In the genomic region with DNA sequence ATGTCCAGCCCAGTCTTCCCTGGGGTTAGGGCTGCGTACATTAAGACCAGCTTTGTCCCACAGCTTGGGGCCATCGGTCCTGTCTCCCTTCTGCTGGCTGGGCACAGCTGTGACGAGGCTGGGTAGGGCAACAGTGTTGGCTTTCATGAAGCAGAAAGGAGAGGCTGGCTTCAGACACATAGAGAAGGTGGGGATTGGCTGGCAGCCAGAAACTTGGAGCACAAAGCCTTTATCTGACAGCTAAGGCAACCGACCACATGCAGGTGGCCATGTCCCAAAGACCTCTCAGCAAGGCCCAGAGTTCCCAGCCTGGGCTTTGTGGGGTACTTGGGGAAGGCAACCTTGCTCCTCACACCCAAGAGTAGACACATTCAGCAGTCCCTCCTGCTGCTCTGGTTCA, we compare ENCODE assay signal across 9 mouse cellular contexts. TPM values are rescaled to one million over a fixed set of nuclear protein-coding genes. Genes with fewer than 3 reads are reported as not detected.
A peak's percentile ranks its signal among the peaks of the same experiment; 100 is the strongest.
DNase-seq lines count a peak whose midpoint lies in the region; ATAC-seq and TF ChIP-seq lines count a peak whose summit lies in the region.
"Had no signal": no experiment of that assay in that cellular context is flagged by ENCODE, and none has a peak within 500 bp of the region (broad histone marks: within the 10 kb centered on the region; RNA-seq: fewer than 3 reads in every experiment).

No protein-coding gene starts in this region.

- H3K4me3 ChIP-seq in heart, postnatal 0 days (ENCODE audit: low read depth, low read length) = no peak overlapping the region

- no peaks in the 10 kb centered on the region for H3K9me3 ChIP-seq in heart, postnatal 0 days (replicated peaks; ENCODE audit: control insufficient read depth, low read length)

- peaks cover 70% of the 10 kb centered on the region for H3K36me3 ChIP-seq in heart, postnatal 0 days (replicated peaks; ENCODE audit: control insufficient read depth, insufficient read depth, low read length)

- H3K27me3 ChIP-seq in heart, postnatal 0 days (ENCODE audit: control insufficient read depth, insufficient read depth, low read length) = no peaks in the 10 kb centered on the region
- H3K27me3 ChIP-seq: Patski had no signal

- H3K9ac ChIP-seq in heart, postnatal 0 days (replicated peaks; ENCODE audit: low read depth, low read length) = 0 out of 2 replicates have a peak overlapping the region, but pooled peaks have one; percentile 17

- no peak for DNase-seq in frontal cortex, postnatal 25 days (ENCODE audit: low spot score in 2 of 2)
- DNase-seq in spleen, postnatal 4 days (ENCODE audit: low spot score in 2 of 2) = peak; percentile 64 to 80
- no peak for DNase-seq in spleen, adult 12 weeks (ENCODE audit: low spot score)
- peak; percentile 46 for DNase-seq in heart, postnatal 0 days (ENCODE audit: low spot score)
- peak; percentile 65 for DNase-seq in right cerebral cortex, postnatal 14 days

- no peak overlapping the region for H3K4me2 ChIP-seq in heart, postnatal 0 days (ENCODE audit: low read depth, low read length)

- H3K4me1 ChIP-seq in heart, postnatal 0 days (ENCODE audit: control insufficient read depth, insufficient read depth) = 0 out of 2 replicates have a peak, but pooled peaks cover 5% of the 10 kb centered on the region

- no peak for TF ChIP-seq EP300 in heart, postnatal 0 days (IDR thresholded peaks at IDR 0.05; ENCODE audit: low read depth)

- WGBS in heart, postnatal 0 days = 43% methylated on average over 4 of the region's 4 CpGs

- TF ChIP-seq CTCF in heart, postnatal 0 days (IDR thresholded peaks at IDR 0.05; ENCODE audit: low read depth) = no peak

- H3K27ac ChIP-seq in heart, postnatal 0 days (ENCODE audit: low read depth) = peak overlapping the region; percentile 3; the same call in 1 of the 2 replicates

- peak; percentile 35 for ATAC-seq in frontal cortex, adult (ENCODE audit: low TSS enrichment)
- ATAC-seq in heart, postnatal 0 days (ENCODE audit: insufficient read depth, low read depth) = peak; percentile 67
- ATAC-seq in CD4-positive, CD25-positive, alpha-beta regulatory T cell, adult 4 months = no peak
- ATAC-seq in granulocyte monocyte progenitor cell, adult 5-6 weeks (replicated peaks; ENCODE audit: poor library complexity, severe bottlenecking) = no peak
- ATAC-seq: Patski had no signal

RNA-seq across cellular contexts. Expression of gene Cnp, which starts 7.1 kb away (rescaled TPM):
- total RNA-seq in heart, postnatal 0 days (2014; rRNA removed; ENCODE audit: low replicate concordance) = 10.8 and 28.3 TPM in 2 replicates
- polyA plus RNA-seq in heart, postnatal 0 days (2015; fragmentation: Nextera tagmentation; extraction: Ambion mirVana) = 11.5 and 12.4 TPM in 2 replicates
- 100 to 1,000 TPM; 185 to 348 TPM for polyA plus RNA-seq in CD4-positive, CD25-positive, alpha-beta regulatory T cell, adult 4 months (2017; shearing (Covaris generic))
- total RNA-seq in granulocyte monocyte progenitor cell, adult 5-6 weeks (2014; fragmentation: Nextera tagmentation) = 27.9 and 31.0 TPM in 2 replicates
- 16.2 and 20.9 TPM in 2 replicates for total RNA-seq in granulocyte monocyte progenitor cell, adult 5-6 weeks (2017)

RNA-seq across cellular contexts. Expression of gene Ttc25, which starts 36.3 kb away (rescaled TPM):
- total RNA-seq in heart, postnatal 0 days (2014; rRNA removed; ENCODE audit: low replicate concordance) = 0.23 and 0.39 TPM in 2 replicates
- polyA plus RNA-seq in heart, postnatal 0 days (2015; fragmentation: Nextera tagmentation; extraction: Ambion mirVana) = 0.37 TPM in 2 replicates
- polyA plus RNA-seq in CD4-positive, CD25-positive, alpha-beta regulatory T cell, adult 4 months (2017; shearing (Covaris generic)) = under 1 TPM in 1 of 2 experiments, not detected in 1; 0.24 TPM
- total RNA-seq in granulocyte monocyte progenitor cell, adult 5-6 weeks (2014; fragmentation: Nextera tagmentation) = 3.7 TPM in 1 of 2 replicates, not detected in the other
- 0.31 TPM in 1 of 2 replicates, not detected in the other for total RNA-seq in granulocyte monocyte progenitor cell, adult 5-6 weeks (2017)

RNA-seq across cellular contexts. Expression of gene Nkiras2, which starts 37.3 kb away (rescaled TPM):
- 113 and 134 TPM in 2 replicates for total RNA-seq in heart, postnatal 0 days (2014; rRNA removed; ENCODE audit: low replicate concordance)
- polyA plus RNA-seq in heart, postnatal 0 days (2015; fragmentation: Nextera tagmentation; extraction: Ambion mirVana) = 77.4 and 79.7 TPM in 2 replicates
- 10 to 100 TPM; 27.1 to 30.3 TPM for polyA plus RNA-seq in CD4-positive, CD25-positive, alpha-beta regulatory T cell, adult 4 months (2017; shearing (Covaris generic))
- 30.0 and 34.2 TPM in 2 replicates for total RNA-seq in granulocyte monocyte progenitor cell, adult 5-6 weeks (2014; fragmentation: Nextera tagmentation)
- total RNA-seq in granulocyte monocyte progenitor cell, adult 5-6 weeks (2017) = 14.2 and 16.9 TPM in 2 replicates

RNA-seq across cellular contexts. Expression of gene Dnajc7, which starts 38.2 kb away (rescaled TPM):
- 82.2 and 98.5 TPM in 2 replicates for total RNA-seq in heart, postnatal 0 days (2014; rRNA removed; ENCODE audit: low replicate concordance)
- polyA plus RNA-seq in heart, postnatal 0 days (2015; fragmentation: Nextera tagmentation; extraction: Ambion mirVana) = 163 and 173 TPM in 2 replicates
- polyA plus RNA-seq in CD4-positive, CD25-positive, alpha-beta regulatory T cell, adult 4 months (2017; shearing (Covaris generic)) = 100 to 1,000 TPM; 426 to 510 TPM
- total RNA-seq in granulocyte monocyte progenitor cell, adult 5-6 weeks (2014; fragmentation: Nextera tagmentation) = 80.5 and 129 TPM in 2 replicates
- total RNA-seq in granulocyte monocyte progenitor cell, adult 5-6 weeks (2017) = 90.1 and 115 TPM in 2 replicates

RNA-seq across cellular contexts. Expression of gene Acly, which starts 54.0 kb away (rescaled TPM):
- total RNA-seq in heart, postnatal 0 days (2014; rRNA removed; ENCODE audit: low replicate concordance) = 68.4 and 75.6 TPM in 2 replicates
- polyA plus RNA-seq in heart, postnatal 0 days (2015; fragmentation: Nextera tagmentation; extraction: Ambion mirVana) = 32.3 and 35.5 TPM in 2 replicates
- polyA plus RNA-seq in CD4-positive, CD25-positive, alpha-beta regulatory T cell, adult 4 months (2017; shearing (Covaris generic)) = 100 to 1,000 TPM; 102 to 153 TPM
- 93.5 and 98.0 TPM in 2 replicates for total RNA-seq in granulocyte monocyte progenitor cell, adult 5-6 weeks (2014; fragmentation: Nextera tagmentation)
- 101 and 107 TPM in 2 replicates for total RNA-seq in granulocyte monocyte progenitor cell, adult 5-6 weeks (2017)

Comparison
In these comparisons a context has a peak if more than half of its experiments do, and no peak if none do; other contexts are left out.
1. DNase-seq: peak in spleen, postnatal 4 days (2 of 2), heart, postnatal 0 days (single experiment) and right cerebral cortex, postnatal 14 days (single experiment); none in frontal cortex, postnatal 25 days (0 of 2) and spleen, adult 12 weeks (single experiment).
2. ATAC-seq: peak in frontal cortex, adult (single experiment) and heart, postnatal 0 days (single experiment); none in CD4-positive, CD25-positive, alpha-beta regulatory T cell, adult 4 months (single experiment) and granulocyte monocyte progenitor cell, adult 5-6 weeks (single experiment).